Mouse (Mus musculus): ENCODE data around the gene Per3.

DNA sequence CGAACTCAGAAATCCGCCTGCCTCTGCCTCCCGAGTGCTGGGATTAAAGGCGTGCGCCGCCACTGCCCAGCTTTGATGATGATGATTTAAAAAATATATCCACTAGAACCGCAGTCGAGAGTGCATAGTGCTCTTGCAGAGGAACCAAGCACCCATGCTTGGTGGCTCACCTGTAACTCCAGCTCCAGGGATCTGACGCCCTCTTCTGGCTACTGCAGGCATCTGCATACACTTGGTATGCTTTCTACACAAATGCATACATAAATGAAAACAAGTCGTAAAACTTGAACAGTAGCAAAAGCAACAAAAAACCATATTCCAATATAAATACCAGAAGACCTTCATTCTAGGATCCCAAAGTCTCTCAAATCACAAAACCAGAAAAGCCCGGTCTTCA, 78.9 kb downstream of the Per3 start:
- TF ChIP-seq POLR2A (IDR thresholded peaks at IDR 0.05; ENCODE audit: low read depth, low read length) (no peak), CTCF (IDR thresholded peaks at IDR 0.05; ENCODE audit: borderline replicate concordance, insufficient read depth, low read length) (no peak)
